26 mouse cellular contexts compared by ENCODE assay signal in the genomic region with DNA sequence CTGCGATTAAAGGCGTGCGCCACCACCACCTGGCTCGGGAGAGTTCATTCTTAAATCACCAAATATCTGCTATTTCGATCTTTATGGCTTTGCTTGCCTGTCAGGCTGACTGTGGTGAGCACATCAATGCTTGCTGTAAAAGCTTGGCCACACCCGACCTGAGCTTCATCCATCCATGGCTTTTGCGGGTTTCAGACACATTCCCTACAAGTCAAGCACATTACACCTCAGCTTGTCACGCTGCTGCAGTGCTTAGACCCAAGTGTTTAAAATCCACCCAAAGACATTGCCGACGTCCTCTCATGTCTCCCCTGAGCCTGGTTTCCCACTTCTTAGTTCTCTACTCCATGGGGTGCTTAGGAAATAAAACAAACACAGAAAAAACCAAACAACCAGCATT. TPM values are rescaled to one million over a fixed set of nuclear protein-coding genes. Genes with fewer than 3 reads are reported as not detected.
"Had no signal": no experiment of that assay in that cellular context is flagged by ENCODE, and none has a peak within 500 bp of the region (broad histone marks: within the 10 kb centered on the region; RNA-seq: fewer than 3 reads in every experiment).

No protein-coding gene starts in this region.

- H3K36me3 ChIP-seq: embryonic facial prominence, embryonic 10.5 days; embryonic facial prominence, embryonic 12.5 days; embryonic facial prominence, embryonic 13.5 days; embryonic facial prominence, embryonic 15.5 days; forebrain, embryonic 10.5 days; forebrain, embryonic 12.5 days; forebrain, embryonic 15.5 days had no signal

- H3K27me3 ChIP-seq: embryonic facial prominence, embryonic 12.5 days; embryonic facial prominence, embryonic 13.5 days; embryonic facial prominence, embryonic 15.5 days; forebrain, embryonic 12.5 days; forebrain, embryonic 13.5 days; forebrain, embryonic 15.5 days had no signal

- H3K4me3 ChIP-seq: embryonic facial prominence, embryonic 10.5 days; embryonic facial prominence, embryonic 12.5 days; embryonic facial prominence, embryonic 13.5 days; embryonic facial prominence, embryonic 15.5 days; erythroblast, embryonic 14.5 days; forebrain, embryonic 10.5 days; forebrain, embryonic 12.5 days; forebrain, embryonic 13.5 days; forebrain, embryonic 15.5 days; gastrocnemius, adult 2 months; heart, adult 2 months had no signal

- H3K27ac ChIP-seq: embryonic facial prominence, embryonic 12.5 days; embryonic facial prominence, embryonic 13.5 days; embryonic facial prominence, embryonic 15.5 days; forebrain, embryonic 10.5 days; forebrain, embryonic 12.5 days; forebrain, embryonic 13.5 days; gastrocnemius, adult 2 months; heart, adult 2 months had no signal

- ATAC-seq: forebrain, embryonic 13.5 days; forebrain, embryonic 14.5 days; forebrain, embryonic 15.5 days; forebrain, embryonic 16.5 days; forebrain, postnatal 0 days had no signal

- H3K9me3 ChIP-seq: embryonic facial prominence, embryonic 10.5 days; embryonic facial prominence, embryonic 12.5 days; embryonic facial prominence, embryonic 13.5 days; embryonic facial prominence, embryonic 15.5 days; forebrain, embryonic 10.5 days; forebrain, embryonic 12.5 days; forebrain, embryonic 13.5 days; forebrain, embryonic 15.5 days had no signal

- H3K9ac ChIP-seq: embryonic facial prominence, embryonic 12.5 days; embryonic facial prominence, embryonic 13.5 days; embryonic facial prominence, embryonic 15.5 days; forebrain, embryonic 12.5 days; forebrain, embryonic 13.5 days; forebrain, embryonic 15.5 days; forebrain, postnatal 0 days had no signal

- H3K4me1 ChIP-seq: embryonic facial prominence, embryonic 12.5 days had no signal

- DNase-seq: cerebellum, adult 8-10 months; cerebellum, adult 9-11 months; cerebellum, postnatal 10 days; cerebellum, postnatal 14 days; cerebellum, postnatal 25 days; cerebellum, postnatal 36 days; embryo, embryonic 11 days; forebrain, postnatal 0 days; gastrocnemius, adult 2 months; gastrocnemius, postnatal 10 days; gastrocnemius, postnatal 14 days; gastrocnemius, postnatal 25 days; gastrocnemius, postnatal 36 days; heart, adult 18-20 months; heart, adult 2 months had no signal

- H3K4me2 ChIP-seq: embryonic facial prominence, embryonic 12.5 days; embryonic facial prominence, embryonic 13.5 days; embryonic facial prominence, embryonic 15.5 days; forebrain, embryonic 12.5 days; forebrain, embryonic 13.5 days; forebrain, embryonic 15.5 days had no signal

RNA-seq across cellular contexts. Expression of gene Thumpd2, which starts 55.8 kb away (rescaled TPM):
- polyA plus RNA-seq: erythroblast, embryonic 14.5 days had no signal
